Mouse (Mus musculus): ENCODE data around the gene Srsf12. TPM values are rescaled to one million over a fixed set of nuclear protein-coding genes. Genes with fewer than 3 reads are reported as not detected.
A peak's percentile ranks its signal among the peaks of the same experiment; 100 is the strongest.

Gene Srsf12
- total RNA-seq (2021): 10 to 100 TPM; 23.1 to 24.1 TPM
- long read RNA-seq, experiment 1, transcript Srsf12-202 (5 exons, 829 nt): major isoform, 10 of 38 reads
- long read RNA-seq, experiment 1, partial matches to known transcripts: 5 of 38 reads
- long read RNA-seq, experiment 1, other reads (novel, unspliced or antisense): 22 of 38 reads
- long read RNA-seq, experiment 2, transcript Srsf12-202 (5 exons, 829 nt): major isoform, 8 of 31 reads
- long read RNA-seq, experiment 2, partial matches to known transcripts: 9 of 31 reads
- long read RNA-seq, experiment 2, other reads (novel, unspliced or antisense): 14 of 31 reads

DNA sequence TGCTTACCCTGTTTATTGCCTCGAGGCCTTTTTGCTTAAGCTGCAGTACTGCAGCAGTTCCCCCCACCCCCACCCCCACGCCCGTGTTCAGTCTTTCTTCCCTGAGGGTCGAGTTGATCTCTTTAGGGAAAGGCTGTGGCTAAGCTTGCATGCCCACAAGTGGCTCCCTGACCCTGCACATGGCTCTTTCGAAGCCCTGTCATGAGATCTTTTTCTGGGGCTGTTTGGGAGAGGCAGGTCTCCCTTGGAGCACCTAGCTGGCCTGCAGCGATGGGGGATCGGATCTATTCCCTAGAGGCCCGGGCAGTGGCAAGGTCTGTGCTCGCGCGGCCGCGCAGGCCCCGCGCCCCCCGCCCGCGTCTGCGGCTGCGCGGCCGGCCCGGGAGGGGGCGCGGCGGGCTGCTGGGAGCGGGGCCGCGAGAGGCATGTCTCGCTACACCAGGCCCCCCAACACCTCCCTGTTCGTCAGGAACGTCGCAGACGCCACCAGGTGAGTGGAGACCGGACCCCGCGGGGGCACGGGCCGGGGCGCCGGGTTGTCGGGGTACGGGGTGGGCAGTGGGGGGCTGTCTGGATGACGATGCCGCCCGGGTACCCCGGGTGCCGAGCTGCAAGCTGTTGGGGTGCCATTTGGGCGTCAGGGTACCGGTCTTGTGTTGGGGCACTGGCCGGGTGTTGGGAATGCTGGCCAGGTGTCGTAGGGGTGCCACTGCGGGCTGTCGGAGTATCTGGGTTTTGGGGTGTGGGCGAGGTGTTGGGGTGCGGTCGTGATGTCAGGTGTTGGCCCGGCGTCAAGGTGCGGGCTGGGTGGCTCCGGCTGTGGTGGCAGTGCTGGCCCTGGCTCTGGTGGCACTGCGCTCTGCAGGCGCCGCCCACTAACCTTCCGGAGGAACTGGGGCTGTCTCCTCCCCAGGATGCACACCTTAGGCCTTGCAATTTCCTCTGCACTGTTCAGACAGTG, at the start of gene Srsf12:
Srsf12 (plus strand) TSS at position 111 of the 961 bp plus-strand sequence.
- intact Hi-C loops (cut with DNase I): loop anchor here (1.0 to 5.0 kb wide), 3 partner anchors 38 to 87 kb away; no protein-coding TSS in a partner anchor
- TF ChIP-seq CTCF (IDR thresholded peaks at IDR 0.05): peak; percentile 15; the same call in 1 of the 2 replicates
- Histone ChIP-seq H3K27ac (peak within 1 kb of the TSS; percentile 93), H3K4me3 (peak within 1 kb of the TSS; percentile 78)
- DNase-seq (ENCODE audit: extremely low spot score in 1 of 2, low spot score in 2 of 2): peak; percentile 48 to 50

DNA sequence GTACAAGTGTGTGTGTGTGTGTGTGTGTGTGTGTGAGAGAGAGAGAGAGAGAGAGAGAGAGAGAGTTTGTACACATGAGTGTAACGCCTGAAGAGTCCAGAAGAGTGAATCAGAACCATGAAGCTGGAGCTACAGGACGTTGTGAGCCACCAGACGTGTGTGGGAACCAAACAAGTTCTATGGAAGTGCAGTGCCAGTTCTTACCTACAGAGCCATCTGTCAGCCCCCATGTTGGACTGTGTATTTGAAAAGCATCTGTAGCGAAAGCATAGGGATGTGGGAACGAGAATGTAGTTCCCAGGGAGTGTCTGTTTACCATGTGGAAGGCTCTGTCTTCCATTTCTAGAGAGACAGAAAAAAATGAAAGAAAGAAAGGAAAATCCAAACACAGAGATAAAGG, 25.3 kb upstream of the Srsf12 start:
- no peak; the same call in 1 of the 2 replicates for TF ChIP-seq CTCF (IDR thresholded peaks at IDR 0.05)
- no peak overlapping the region for H3K4me3 ChIP-seq
- intact Hi-C loops (cut with DNase I): no loop called here
- no peak for DNase-seq (ENCODE audit: extremely low spot score in 1 of 2, low spot score in 2 of 2)
- no peak overlapping the region for H3K27ac ChIP-seq

DNA sequence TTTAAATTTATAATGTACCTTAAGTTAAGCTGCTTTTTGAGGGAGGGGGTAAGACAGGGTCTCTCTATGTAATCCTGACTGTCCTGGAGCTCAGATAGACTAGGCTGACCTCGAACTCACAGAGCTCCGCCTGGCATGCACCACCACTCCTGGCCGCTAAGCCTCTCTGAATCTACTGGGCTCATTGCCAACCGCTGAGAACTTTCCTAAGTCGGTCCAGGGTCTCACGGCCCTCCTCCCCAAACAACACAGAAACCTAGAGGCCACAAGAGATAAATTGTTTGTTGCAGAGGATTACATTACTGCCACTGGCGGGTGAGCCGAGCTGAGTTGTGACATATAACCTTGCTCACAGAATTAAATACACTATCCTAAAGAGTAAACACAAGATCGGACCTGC, 20.6 kb upstream of the Srsf12 start:
- DNase-seq (ENCODE audit: extremely low spot score in 1 of 2, low spot score in 2 of 2): no peak
- intact Hi-C loops (cut with DNase I): no loop called here
- Histone ChIP-seq H3K27ac (no peak overlapping the region), H3K4me3 (no peak overlapping the region)
- peak; percentile 39 for TF ChIP-seq CTCF (IDR thresholded peaks at IDR 0.05)

DNA sequence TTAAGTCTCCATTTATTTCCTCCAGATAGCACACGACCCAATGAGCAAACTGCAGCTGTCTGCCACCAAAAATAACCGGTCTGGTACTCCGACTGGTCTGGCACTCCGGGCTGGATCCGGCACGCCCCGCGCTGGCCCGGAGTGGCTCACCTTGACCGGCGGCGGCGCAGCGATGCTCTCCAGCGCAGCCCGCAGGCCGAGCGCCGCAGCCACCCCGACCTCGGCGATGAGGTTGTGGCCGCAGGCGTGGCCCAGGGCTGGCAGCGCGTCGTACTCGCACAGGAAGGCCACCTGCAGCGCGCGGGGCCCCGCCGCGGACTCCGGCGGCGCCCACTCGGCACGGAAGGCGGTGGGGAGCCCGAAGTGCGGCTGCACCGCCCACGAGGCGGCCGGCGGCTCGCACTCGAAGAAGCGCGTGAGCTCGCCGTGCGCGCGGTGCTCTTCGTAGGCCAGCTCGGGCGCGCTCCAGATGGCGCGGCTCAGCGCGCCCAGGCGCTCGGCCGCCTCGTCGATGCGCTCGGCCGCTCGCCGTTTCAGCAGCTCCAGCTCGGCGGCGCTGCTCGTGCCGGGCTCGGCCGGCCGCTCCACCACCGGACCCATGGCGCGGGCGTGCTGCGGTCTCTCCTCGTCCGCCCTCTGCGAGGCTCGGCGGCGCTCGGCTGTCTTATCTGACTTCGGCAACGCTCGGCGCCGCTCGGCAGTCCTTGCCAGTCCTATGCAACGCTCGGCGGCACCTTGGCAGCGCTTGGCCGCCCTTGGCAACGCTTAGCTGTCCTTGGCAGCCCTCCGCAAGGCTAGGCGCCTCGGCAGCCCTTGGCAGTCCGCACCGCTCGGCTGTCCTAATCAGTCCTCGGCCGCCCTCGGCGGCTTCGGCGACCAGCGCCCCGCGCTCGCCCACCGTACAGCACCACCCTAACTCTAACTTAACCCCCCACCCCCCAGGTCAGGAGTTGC, 19.7 kb upstream of the Srsf12 start:
- Histone ChIP-seq H3K4me3 (peak overlapping the region; percentile 66), H3K27ac (peak overlapping the region; percentile 81)
- peak; percentile 21 for TF ChIP-seq CTCF (IDR thresholded peaks at IDR 0.05)
- peak; percentile 79 to 83 for DNase-seq (ENCODE audit: extremely low spot score in 1 of 2, low spot score in 2 of 2)
- intact Hi-C loops (cut with DNase I): loop anchor here (1.0 kb wide), 1 partner anchor 59 kb away; no protein-coding TSS in a partner anchor

DNA sequence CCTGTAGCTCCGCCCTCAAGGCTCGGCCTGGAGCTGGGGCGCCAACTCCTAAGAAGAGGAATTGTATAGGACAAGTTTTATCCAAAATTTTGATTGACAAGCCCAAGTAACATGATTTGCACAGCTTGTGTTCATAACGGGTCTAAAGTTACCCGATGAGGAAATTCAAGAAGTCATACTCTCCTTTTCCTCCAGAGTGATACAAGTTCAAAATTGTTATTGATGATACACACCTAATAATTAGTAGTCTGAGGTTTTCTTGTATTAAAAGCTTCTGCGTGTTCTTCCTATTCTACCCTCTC, 19.1 kb upstream of the Srsf12 start, which contains the start of gene Pm20d2:
Pm20d2 (minus strand) TSS at position 3 of the 302 bp plus-strand sequence.
- peak within 1 kb of the TSS; percentile 66 for H3K4me3 ChIP-seq
- intact Hi-C loops (cut with DNase I): loop anchor here (1.0 kb wide), 1 partner anchor 59 kb away; no protein-coding TSS in a partner anchor
- H3K27ac ChIP-seq: peak within 1 kb of the TSS; percentile 81
- TF ChIP-seq CTCF (IDR thresholded peaks at IDR 0.05): no peak
- no peak for DNase-seq (ENCODE audit: extremely low spot score in 1 of 2, low spot score in 2 of 2)

DNA sequence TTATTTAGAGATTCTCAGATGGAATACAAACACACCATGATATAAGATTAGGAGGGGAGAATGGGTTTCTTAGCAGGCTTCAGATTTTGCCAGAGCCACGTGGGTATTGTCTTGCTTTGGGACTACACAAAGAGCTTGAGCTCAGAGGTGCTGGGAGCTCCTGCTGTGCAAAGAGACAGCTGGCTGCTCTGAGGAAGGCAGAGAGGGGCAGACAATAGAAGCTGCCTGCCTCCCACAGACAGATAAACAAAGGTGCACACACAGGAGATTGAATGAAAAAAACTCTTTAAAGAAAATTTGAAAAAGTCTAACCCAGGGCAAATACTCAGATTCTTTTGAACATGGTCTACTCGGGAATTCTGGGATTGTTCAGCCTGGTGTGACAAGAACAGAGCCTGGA, 10.7 kb upstream of the Srsf12 start:
- intact Hi-C loops (cut with DNase I): no loop called here
- Histone ChIP-seq H3K4me3 (no peak overlapping the region), H3K27ac (no peak overlapping the region)
- TF ChIP-seq CTCF (IDR thresholded peaks at IDR 0.05): no peak
- no peak for DNase-seq (ENCODE audit: extremely low spot score in 1 of 2, low spot score in 2 of 2)

DNA sequence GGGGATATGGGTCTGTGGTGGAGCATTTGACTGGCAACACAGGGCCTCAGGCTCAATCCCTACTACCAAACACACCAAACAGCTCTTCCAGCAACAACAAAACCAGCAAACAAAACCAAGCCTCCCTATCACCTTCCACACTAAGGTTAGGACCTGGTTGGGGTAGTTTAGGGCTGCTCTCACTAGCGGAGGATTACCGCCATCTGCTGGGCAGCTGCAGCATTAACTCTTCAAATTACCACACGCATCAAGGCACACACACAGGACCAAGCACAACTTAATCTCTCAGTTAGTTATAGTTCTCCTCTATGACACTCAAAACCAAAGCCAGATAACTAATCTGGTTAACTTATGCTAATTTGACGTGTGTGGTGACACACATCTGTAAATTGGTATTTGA, 4.1 kb upstream of the Srsf12 start:
- no peak overlapping the region for H3K4me3 ChIP-seq
- peak; percentile 78 for TF ChIP-seq CTCF (IDR thresholded peaks at IDR 0.05)
- peak; percentile 41 to 43 for DNase-seq (ENCODE audit: extremely low spot score in 1 of 2, low spot score in 2 of 2)
- intact Hi-C loops (cut with DNase I): loop anchor here (5.0 kb wide), 2 partner anchors 57 to 82 kb away; no protein-coding TSS in a partner anchor
- no peak overlapping the region for H3K27ac ChIP-seq

DNA sequence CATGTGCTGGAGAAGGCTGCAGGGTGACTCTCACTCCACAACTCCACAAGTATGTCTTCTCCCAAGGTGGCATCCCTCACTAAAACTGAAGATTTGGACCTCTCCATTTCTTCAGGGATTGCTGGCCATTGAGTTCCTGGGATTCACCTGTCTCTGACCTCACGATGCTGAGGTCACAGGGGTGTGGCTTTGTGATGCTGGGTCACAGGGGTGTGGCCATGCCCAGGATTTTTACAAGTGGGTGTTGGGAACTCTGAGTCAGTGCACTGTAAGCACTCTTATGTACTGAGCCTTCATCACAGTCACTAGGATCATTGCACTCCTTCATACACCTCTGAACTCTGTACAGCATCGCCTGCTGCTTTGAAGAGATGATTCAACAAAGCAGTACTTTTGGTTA, 1.2 kb upstream of the Srsf12 start:
- H3K4me3 ChIP-seq: no peak overlapping the region
- no peak overlapping the region for H3K27ac ChIP-seq
- no peak for TF ChIP-seq CTCF (IDR thresholded peaks at IDR 0.05)
- intact Hi-C loops (cut with DNase I): loop anchor here (5.0 kb wide), 1 partner anchor 85 kb away; no protein-coding TSS in a partner anchor
- DNase-seq (ENCODE audit: extremely low spot score in 1 of 2, low spot score in 2 of 2): no peak

DNA sequence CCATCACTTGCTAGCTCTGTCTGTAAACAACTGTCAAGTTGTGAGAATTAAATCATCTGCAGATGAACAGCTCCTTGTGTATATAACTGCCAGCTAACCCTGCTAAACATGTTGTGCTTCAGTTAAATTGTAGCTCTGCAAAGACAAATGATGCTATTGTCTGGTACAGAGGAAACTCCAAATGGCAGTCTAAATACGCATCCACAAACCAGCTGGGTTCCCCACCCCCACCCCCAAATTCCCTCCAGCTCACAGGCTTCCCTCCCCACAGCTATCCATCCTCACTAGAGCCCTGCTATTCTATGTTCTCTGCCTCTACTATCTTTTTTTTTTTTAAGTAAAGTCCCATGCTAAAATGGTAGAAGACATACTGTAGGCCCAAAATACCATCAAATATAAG, 13.1 kb downstream of the Srsf12 start:
- intact Hi-C loops (cut with DNase I): no loop called here
- no peak for DNase-seq (ENCODE audit: extremely low spot score in 1 of 2, low spot score in 2 of 2)
- Histone ChIP-seq H3K4me3 (no peak overlapping the region), H3K27ac (no peak overlapping the region)
- TF ChIP-seq CTCF (IDR thresholded peaks at IDR 0.05): no peak

DNA sequence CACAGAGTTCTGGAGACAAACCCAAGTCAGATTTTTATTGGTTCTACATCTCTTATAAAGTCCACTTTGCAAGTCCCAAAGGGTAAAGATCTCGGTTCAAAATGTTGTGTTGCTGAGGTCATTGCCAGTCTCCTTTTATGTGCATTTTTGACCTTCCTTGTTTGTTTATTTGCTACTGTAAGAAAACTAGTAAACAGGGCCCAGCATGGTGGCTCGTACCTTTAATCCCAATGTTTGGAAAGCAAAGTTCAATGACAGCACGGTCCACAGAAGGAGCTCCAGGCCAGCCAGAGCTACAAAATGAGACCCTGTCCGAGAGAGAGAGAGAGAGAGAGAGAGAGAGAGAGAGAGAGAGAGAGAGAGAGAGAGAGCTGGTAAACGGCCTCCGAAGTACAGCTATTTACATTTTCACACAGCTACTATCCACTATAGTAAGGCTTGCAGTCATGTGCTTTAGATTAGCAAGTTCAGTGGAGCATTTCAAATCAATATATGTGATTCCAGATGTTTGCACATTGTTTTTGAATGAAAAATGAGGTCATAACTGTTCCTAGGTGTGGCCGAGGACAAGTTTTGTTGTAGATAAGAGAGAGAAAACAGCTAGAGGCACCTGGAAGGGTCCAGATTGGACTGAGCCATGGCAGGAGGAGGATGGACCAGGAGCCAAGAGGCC, 15.3 kb downstream of the Srsf12 start:
- Histone ChIP-seq H3K27ac (no peak overlapping the region), H3K4me3 (no peak overlapping the region)
- DNase-seq (ENCODE audit: extremely low spot score in 1 of 2, low spot score in 2 of 2): no peak
- intact Hi-C loops (cut with DNase I): no loop called here
- TF ChIP-seq CTCF (IDR thresholded peaks at IDR 0.05): no peak

Data from left cerebral cortex, adult 2 months (tissue).